ENCODE assay signal across 8 mouse cellular contexts in the genomic region with DNA sequence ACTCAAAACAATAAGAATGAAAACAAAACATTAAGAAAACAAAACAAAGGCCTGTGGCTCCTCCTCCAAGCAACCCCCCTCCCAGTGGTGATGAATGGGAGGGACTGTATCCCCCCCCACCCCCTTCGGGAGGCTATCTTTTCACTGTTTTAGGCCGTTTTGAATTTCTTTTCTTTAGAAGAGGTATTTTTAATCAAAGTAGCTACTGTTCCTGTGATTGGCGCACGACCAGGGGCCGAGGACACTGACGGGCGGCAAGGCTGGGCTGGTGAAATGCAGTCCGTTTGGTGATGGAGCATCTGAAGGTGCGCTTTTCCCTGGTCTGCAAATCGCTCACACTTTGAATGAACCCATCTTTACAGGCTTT. TPM values are rescaled to one million over a fixed set of nuclear protein-coding genes. Genes with fewer than 3 reads are reported as not detected.
DNase-seq lines count a peak whose midpoint lies in the region; ATAC-seq and TF ChIP-seq lines count a peak whose summit lies in the region.

TSS of gene Lancl2 (plus strand) at position 165 of the 367 bp plus-strand sequence.

- H3K9ac ChIP-seq in heart, embryonic 15.5 days: peak within 1 kb of the TSS; percentile 92
- H3K9ac ChIP-seq in lung, postnatal 0 days (replicated peaks; ENCODE audit: low read depth): peak within 1 kb of the TSS; percentile 60

- under 1% methylated on average over 10 of the region's 10 CpGs for WGBS in forebrain, embryonic 10.5 days
- WGBS in heart, embryonic 15.5 days: 0% methylated on average over 10 of the region's 10 CpGs
- under 1% methylated on average over 10 of the region's 10 CpGs for WGBS in lung, postnatal 0 days
- WGBS in small intestine, adult 2 months: 1% methylated on average over 10 of the region's 10 CpGs

- H3K4me1 ChIP-seq in forebrain, embryonic 10.5 days: peaks cover 19% of the 10 kb centered on the region
- H3K4me1 ChIP-seq in heart, embryonic 15.5 days (replicated peaks): peaks cover 9% of the 10 kb centered on the region; the same call in 1 of the 2 replicates
- no peaks in the 10 kb centered on the region for H3K4me1 ChIP-seq in lung, postnatal 0 days (ENCODE audit: insufficient read depth, low read depth, low read length)
- peaks cover 2% of the 10 kb centered on the region; the same call in 1 of the 2 replicates for H3K4me1 ChIP-seq in small intestine, adult 2 months (ENCODE audit: control insufficient read depth, insufficient read depth, insufficient read length, low read length)

- no peak for TF ChIP-seq POLR2A in small intestine, adult 2 months (IDR thresholded peaks at IDR 0.05; ENCODE audit: low read depth, low read length)

- no peak for TF ChIP-seq EP300 in lung, postnatal 0 days (IDR thresholded peaks at IDR 0.05)

- ATAC-seq in heart, embryonic 15.5 days (replicated peaks; ENCODE audit: insufficient number of reproducible peaks, insufficient read depth, low FRiP score, low read depth): peak; percentile 11
- ATAC-seq in lung, postnatal 0 days: no peak

- TF ChIP-seq CTCF in layer of hippocampus, adult 2 months (conservative IDR thresholded peaks at IDR 0.05): peak; percentile 41
- no peak for TF ChIP-seq CTCF in lung, postnatal 0 days (IDR thresholded peaks at IDR 0.05)
- TF ChIP-seq CTCF in small intestine, adult 2 months (IDR thresholded peaks at IDR 0.05; ENCODE audit: extremely low read depth, insufficient read length, insufficient replicate concordance, low read depth, low read length): no peak

- H3K9me3 ChIP-seq in forebrain, embryonic 10.5 days: no peaks in the 10 kb centered on the region
- H3K9me3 ChIP-seq in heart, embryonic 15.5 days (replicated peaks): no peaks in the 10 kb centered on the region
- no peaks in the 10 kb centered on the region for H3K9me3 ChIP-seq in lung, postnatal 0 days (ENCODE audit: low read length)

- H3K4me2 ChIP-seq in heart, embryonic 15.5 days: peak within 1 kb of the TSS; percentile 86
- H3K4me2 ChIP-seq in lung, postnatal 0 days (replicated peaks; ENCODE audit: low read depth, low read length): peak within 1 kb of the TSS; percentile 69

- H3K27ac ChIP-seq in forebrain, embryonic 10.5 days: peak within 1 kb of the TSS; percentile 99
- H3K27ac ChIP-seq in heart, embryonic 15.5 days: peak within 1 kb of the TSS; percentile 98
- H3K27ac ChIP-seq in layer of hippocampus, adult 2 months: peak within 1 kb of the TSS; percentile 100
- peak within 1 kb of the TSS; percentile 93 for H3K27ac ChIP-seq in lung, postnatal 0 days (ENCODE audit: low read length)
- H3K27ac ChIP-seq in small intestine, adult 2 months (ENCODE audit: insufficient read depth, low read depth, low read length): peak within 1 kb of the TSS; percentile 58

- H3K4me3 ChIP-seq in forebrain, embryonic 10.5 days: peak within 1 kb of the TSS; percentile 76
- peak within 1 kb of the TSS; percentile 82 for H3K4me3 ChIP-seq in heart, embryonic 15.5 days
- H3K4me3 ChIP-seq in layer of hippocampus, adult 2 months: peak within 1 kb of the TSS; percentile 89
- H3K4me3 ChIP-seq in lung, postnatal 0 days (ENCODE audit: low read depth, low read length): peak within 1 kb of the TSS; percentile 68
- peak within 1 kb of the TSS; percentile 66 for H3K4me3 ChIP-seq in small intestine, adult 2 months (ENCODE audit: low read depth, low read length)

- H3K27me3 ChIP-seq in forebrain, embryonic 10.5 days (ENCODE audit: poor library complexity, severe bottlenecking): no peaks in the 10 kb centered on the region
- no peaks in the 10 kb centered on the region for H3K27me3 ChIP-seq in heart, embryonic 15.5 days
- no peaks in the 10 kb centered on the region for H3K27me3 ChIP-seq in lung, postnatal 0 days (replicated peaks; ENCODE audit: insufficient read depth, low read length)
- H3K27me3 ChIP-seq in small intestine, adult 2 months (ENCODE audit: control insufficient read depth, insufficient read depth, low read length): no peaks in the 10 kb centered on the region

- H3K36me3 ChIP-seq in forebrain, embryonic 10.5 days (replicated peaks): no peaks in the 10 kb centered on the region
- H3K36me3 ChIP-seq in heart, embryonic 15.5 days: no peaks in the 10 kb centered on the region
- no peaks in the 10 kb centered on the region for H3K36me3 ChIP-seq in lung, postnatal 0 days (ENCODE audit: insufficient read depth, low read length)
- H3K36me3 ChIP-seq in small intestine, adult 2 months (ENCODE audit: control insufficient read depth, insufficient read depth, low read length): no peaks in the 10 kb centered on the region

- DNase-seq in kidney, adult 9 months: peak; percentile 39
- no peak for DNase-seq in kidney, postnatal 14 days
- no peak for DNase-seq in adrenal gland, postnatal 4 days (ENCODE audit: low spot score in 2 of 2)
- no peak for DNase-seq in forebrain, embryonic 10.5 days (ENCODE audit: extremely low spot score, low spot score)
- peak; percentile 17 to 51 for DNase-seq in layer of hippocampus, adult 2 months (ENCODE audit: low spot score in 2 of 2)
- DNase-seq in lung, postnatal 0 days (ENCODE audit: low spot score): peak; percentile 37

RNA-seq across cellular contexts. Expression of gene Lancl2, which starts in this region (rescaled TPM):
- 10 to 100 TPM; 28.9 to 29.4 TPM for total RNA-seq in adrenal gland, postnatal 4 days (2021)
- polyA plus RNA-seq in forebrain, embryonic 10.5 days (2016; fragmentation: Nextera tagmentation; extraction: Ambion mirVana): 40.8 and 46.4 TPM in 2 replicates
- 15.8 and 18.9 TPM in 2 replicates for polyA plus RNA-seq in heart, embryonic 15.5 days (2015; fragmentation: Nextera tagmentation; extraction: Ambion mirVana)
- 10 to 100 TPM; 78.7 to 85.7 TPM for total RNA-seq in layer of hippocampus, adult 2 months (2021)
- polyA plus RNA-seq in lung, postnatal 0 days (2015; fragmentation: Nextera tagmentation; extraction: Ambion mirVana): 10.5 and 10.6 TPM in 2 replicates
- polyA plus RNA-seq in small intestine, adult 2 months (2012; rRNA removed): 0.55 and 1.1 TPM in 2 replicates

Comparison
In these comparisons a context has a peak if more than half of its experiments do, and no peak if none do; other contexts are left out.
1. DNase-seq: peak in kidney, adult 9 months (single experiment), layer of hippocampus, adult 2 months (2 of 2) and lung, postnatal 0 days (single experiment); none in kidney, postnatal 14 days (single experiment), adrenal gland, postnatal 4 days (0 of 2) and forebrain, embryonic 10.5 days (single experiment).
2. Peak in every context shown above with its lines, with median percentiles within 50 percentile points of each other: H3K27ac ChIP-seq and H3K4me3 ChIP-seq.